Mouse (Mus musculus): ENCODE measurements around the gene Zfp385b.
"Not testable (repeated sequence)": the region's sequence is repeated elsewhere in the genome, so short reads cannot be mapped to it uniquely, and the experiment has no call there.

Gene Zfp385b

DNA sequence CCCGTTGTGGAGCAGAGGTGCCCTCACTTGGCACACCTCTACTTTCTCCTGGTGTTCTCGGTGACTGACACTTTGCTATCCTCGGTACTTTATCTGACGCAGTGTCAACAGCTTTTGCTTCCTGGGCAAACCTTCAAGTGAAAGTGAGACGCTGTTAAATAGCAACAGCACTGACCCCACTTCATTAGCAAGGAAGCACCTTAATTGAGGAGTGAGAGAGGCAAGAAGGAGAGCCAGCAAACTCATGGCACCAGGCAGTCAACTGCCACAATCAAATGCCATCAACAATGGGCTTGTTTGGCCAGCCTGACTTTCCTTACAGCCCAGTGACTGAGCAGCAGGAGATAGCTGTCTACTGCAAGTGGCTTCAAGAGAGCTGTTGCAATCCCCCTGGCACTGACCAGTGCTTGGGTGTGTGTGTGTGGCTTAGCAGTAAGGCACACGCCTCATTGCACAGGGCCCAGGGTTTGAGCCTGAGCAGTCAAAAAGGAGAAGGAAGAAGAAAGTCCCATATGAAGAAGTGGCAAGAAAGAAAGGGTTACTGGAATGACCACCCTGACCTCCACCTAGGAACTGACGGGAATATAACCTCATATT is 365.0 kb downstream of the Zfp385b start:
- no peak for DNase-seq

- DNase-seq = no peak
Measured at GRCm38 (mm10) chr2:77453786-77454185, 365.7 kb downstream of the Zfp385b start.

DNA sequence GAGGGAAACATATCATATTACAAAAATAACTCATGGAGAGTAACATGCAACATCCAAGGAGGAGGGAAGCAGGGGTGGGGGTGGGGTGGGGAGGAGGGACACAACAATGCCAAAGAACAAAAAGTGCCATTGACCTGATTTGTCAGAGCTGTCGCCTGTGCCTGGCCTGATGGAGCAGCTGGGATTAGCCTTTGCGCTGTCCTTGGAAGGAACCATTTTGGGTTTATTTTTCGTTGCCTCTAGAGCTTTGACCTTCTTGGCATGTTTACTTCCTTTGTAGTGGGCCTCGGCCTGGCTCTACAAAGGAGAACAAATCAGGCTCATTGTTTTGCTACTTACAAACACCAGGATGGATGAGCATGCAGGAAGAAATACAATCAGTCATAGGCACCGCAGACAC is 369.4 kb downstream of the Zfp385b start:
- not testable (repeated sequence) for DNase-seq

DNA sequence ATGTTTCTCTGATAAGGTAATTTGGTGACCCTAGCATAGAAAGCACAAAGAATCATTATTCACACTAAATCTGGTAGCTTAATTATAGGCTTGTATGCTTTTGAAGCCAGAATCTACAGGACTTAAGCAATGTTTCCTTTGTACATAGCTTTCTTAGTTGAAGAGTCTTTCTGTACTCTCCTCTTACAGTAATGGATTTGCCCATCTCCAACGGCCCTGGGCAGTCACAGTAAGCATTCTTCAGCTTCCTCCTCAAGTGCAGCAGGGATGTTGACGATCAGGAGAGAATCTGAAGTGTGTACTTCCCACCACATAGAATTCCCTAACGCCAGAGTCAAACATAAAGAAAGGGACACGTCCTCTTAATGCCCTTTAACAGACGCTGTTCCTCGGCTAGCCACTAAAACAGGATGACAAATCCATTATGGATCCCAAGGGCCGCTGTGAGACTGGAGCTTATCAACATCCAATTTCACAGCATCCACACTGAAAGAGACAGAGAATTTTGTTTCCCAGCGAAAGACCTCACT is 370.4 kb downstream of the Zfp385b start:
- no peak for DNase-seq

DNA sequence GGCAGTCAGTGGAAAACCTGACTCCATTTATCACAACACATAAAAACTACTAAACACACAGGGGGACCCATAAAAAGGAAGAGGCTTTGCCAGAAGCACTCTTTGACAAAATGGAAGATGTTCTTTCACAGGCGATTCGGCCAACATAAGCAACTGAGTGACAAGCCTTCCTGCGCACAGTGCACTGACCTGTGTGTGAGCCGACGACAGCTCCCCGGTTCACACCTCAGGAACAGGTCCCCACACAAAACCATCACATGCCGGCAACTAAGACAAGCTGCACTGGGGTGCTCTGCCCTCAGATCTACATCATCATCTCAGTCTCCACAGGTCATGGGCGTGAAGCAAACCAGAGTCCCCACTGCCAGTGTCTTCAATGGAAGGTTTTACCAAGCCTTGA is 375.2 kb downstream of the Zfp385b start:
- DNase-seq = no peak

GRCm38 (mm10) chr2:77440591-77440990 is 378.8 kb downstream of the Zfp385b start:
- no peak for DNase-seq

GRCm38 (mm10) chr2:77436241-77436759 is 383.1 kb downstream of the Zfp385b start:
- DNase-seq = no peak

GRCm38 (mm10) chr2:77419476-77419875 is 400.0 kb downstream of the Zfp385b start:
- DNase-seq = no peak

- no peak for DNase-seq
Measured at GRCm38 (mm10) chr2:77418078-77418477, 401.4 kb downstream of the Zfp385b start.

- no peak for DNase-seq
Measured at GRCm38 (mm10) chr2:77412171-77412570, 407.3 kb downstream of the Zfp385b start.

DNA sequence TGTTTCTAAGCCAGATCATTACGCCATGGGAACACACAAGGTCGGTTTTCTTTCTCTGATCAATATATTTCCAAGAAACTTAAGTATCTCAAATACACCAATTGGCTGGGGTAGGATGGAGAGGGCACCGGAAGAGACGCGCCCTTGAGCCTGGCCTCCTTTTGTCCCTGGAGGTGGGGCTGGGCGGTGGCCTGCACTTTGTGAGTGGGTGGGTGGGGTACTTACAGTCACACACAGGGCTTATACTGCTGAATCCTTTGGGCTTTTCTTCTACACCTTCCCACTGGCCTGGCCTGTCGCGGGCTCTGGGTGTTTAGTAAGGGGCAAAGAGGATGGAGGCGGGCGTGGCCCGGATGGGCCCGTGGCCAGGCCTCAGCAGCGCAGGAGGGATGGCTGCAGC is 407.8 kb downstream of the Zfp385b start:
- no peak for DNase-seq

GRCm38 (mm10) chr2:77409521-77410135 is 409.8 kb downstream of the Zfp385b start:
- DNase-seq = no peak

DNA sequence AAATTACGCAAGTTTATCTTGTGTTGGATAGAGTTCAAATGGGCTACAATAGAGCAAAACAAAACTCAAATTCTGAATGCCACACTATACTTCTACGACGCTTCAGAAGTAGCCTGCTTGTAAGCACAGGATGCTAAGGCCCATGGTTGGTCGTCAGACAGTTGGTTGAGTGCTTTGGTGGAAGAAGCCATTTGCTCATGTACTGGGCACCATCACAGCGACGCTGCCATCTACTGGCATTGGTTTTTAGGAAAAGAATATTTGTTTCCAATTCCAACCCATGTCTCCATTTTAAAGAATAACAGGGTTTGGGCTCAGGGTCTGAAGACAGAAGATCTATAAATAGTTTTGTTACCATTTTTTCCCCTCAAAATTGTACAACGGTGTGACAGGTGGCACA is 410.5 kb downstream of the Zfp385b start:
- DNase-seq = peak; percentile 15

- no peak for DNase-seq
Measured at GRCm38 (mm10) chr2:77402329-77402728, 417.1 kb downstream of the Zfp385b start.

- peak; percentile 53 for DNase-seq
Measured at GRCm38 (mm10) chr2:77401438-77402235, 417.8 kb downstream of the Zfp385b start.

GRCm38 (mm10) chr2:77393881-77394280 is 425.6 kb downstream of the Zfp385b start:
- no peak for DNase-seq

- DNase-seq = no peak
Measured at GRCm38 (mm10) chr2:77388186-77388585, 431.3 kb downstream of the Zfp385b start.

DNA sequence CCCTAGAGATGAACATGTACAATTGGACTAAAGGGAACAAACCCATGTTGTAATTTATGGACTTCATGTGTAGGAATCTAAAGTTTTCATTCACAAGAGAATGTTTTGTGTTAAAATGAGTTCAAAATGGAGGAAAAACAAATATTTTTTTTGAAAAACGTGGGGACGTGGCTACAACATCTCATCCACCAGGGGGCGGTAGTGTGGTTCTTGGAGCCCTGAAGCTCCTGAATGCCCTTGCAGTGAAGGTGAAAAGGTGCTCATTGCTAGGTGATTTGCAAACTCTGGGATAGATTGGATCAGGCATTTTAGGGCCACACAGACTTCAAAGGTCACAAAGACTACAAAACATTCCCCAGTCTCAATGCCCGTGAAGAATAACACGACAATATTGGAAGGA is 432.9 kb downstream of the Zfp385b start:
- DNase-seq = peak; percentile 69

DNA sequence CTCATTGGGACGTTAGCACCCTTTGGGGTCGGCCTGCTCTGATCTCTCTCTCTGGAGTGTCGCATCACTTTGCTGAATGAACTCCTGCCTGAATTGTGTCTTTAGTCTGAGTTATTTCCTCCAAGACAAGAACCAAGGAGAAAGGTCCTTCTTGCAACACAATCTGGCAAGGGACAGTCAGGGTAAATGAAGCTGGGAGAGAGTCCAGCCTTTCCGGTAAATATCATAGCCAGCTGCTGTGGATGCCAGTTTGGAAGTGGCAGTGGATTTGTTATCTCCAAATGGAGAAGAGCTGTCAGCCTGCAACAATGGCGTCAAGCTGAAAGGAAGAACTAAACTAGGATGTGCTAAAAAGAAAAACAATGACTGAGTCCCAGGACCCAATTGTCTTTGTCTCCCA is 436.7 kb downstream of the Zfp385b start:
- no peak for DNase-seq

DNA sequence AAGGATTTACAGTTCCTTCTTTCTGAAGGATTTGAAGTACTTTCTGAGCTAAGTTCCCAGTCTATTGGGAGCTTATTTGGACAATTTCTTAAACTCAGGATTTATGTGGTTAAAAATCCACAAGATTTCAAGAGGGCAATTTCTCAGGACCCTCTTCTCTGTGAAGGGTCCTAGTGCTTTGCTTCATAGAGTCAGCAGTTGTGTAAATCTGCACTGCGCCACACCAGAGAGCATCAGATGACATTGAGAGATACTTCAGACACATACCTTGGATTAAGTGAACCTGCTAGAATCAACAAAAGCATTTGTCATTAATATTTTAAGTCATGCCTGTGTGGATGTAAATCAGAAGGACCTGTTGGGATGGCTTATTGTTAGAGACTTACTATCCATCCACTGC is 439.5 kb downstream of the Zfp385b start:
- DNase-seq = no peak

- DNase-seq = no peak
Measured at GRCm38 (mm10) chr2:77379332-77379731, 440.1 kb downstream of the Zfp385b start.

DNA sequence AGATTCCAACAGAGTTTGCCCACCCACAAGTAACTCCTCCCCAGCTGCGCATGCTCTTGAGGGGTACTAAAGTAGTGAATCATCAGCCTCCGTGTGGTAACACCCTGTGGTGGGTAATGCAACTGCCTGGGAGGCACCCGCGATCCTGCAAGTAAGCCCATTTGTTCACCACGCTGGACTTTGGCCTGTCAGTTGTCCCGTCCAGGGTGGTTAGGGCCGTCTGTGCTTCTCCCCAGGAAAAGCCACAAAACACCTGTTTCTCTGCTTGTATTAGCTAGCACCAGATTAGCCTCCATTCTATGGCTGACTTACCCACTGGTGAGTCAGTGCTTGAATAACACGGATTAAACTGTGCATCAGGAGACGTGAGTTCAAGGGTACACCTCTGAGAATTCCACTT is 442.6 kb downstream of the Zfp385b start:
- no peak for DNase-seq

GRCm38 (mm10) chr2:77375155-77375554 is 444.3 kb downstream of the Zfp385b start:
- DNase-seq = peak; percentile 37

- no peak for DNase-seq
Measured at GRCm38 (mm10) chr2:77369174-77369573, 450.3 kb downstream of the Zfp385b start.
